Mouse (Mus musculus) kidney, embryonic 14.5 days (tissue): Measurements from ENCODE around the gene Gatd1. TPM values are rescaled to one million over a fixed set of nuclear protein-coding genes. Genes with fewer than 3 reads are reported as not detected.
A peak's percentile ranks its signal among the peaks of the same experiment; 100 is the strongest.

ENCODE experiments used
- ATAC-seq: fragments of 200-750 bp; cut with Nextera tagmentation; 2 replicates; pipeline ENCODE4 v1.8.0; 2017; ENCODE audit warnings: moderate number of reproducible peaks, mild to moderate bottlenecking, moderate TSS enrichment, moderate library complexity; ENCODE audit not compliant: low FRiP score, low TSS enrichment
- H3K27ac ChIP-seq: fragments of 300-500 bp; sonication (generic); 2 replicates; pipeline ENCODE4 v1.5.1; 2014; ENCODE audit warnings: low read depth, mild to moderate bottlenecking, low read length, moderate library complexity, mixed read lengths
- H3K27me3 ChIP-seq: fragments of 300-500 bp; sonication (generic); 2 replicates; pipeline ENCODE4 v1.6.1; 2014; ENCODE audit warnings: mild to moderate bottlenecking, low read length; ENCODE audit not compliant: control insufficient read depth, insufficient read depth
- H3K36me3 ChIP-seq: fragments of 300-500 bp; sonication (generic); 2 replicates; pipeline ENCODE4 v1.6.1; 2014; ENCODE audit warnings: low read length, mixed read lengths; ENCODE audit not compliant: control insufficient read depth, insufficient read depth
- H3K4me1 ChIP-seq: fragments of 300-500 bp; sonication (generic); 2 replicates; pipeline ENCODE4 v1.6.1; 2014; ENCODE audit warnings: low read length, mixed read lengths; ENCODE audit not compliant: control insufficient read depth, insufficient read depth
- H3K4me2 ChIP-seq: fragments of 300-500 bp; sonication (generic); replicated peaks from 2 replicates; pipeline ENCODE4 v1.6.1; 2014; ENCODE audit warnings: low read depth, mild to moderate bottlenecking, low read length
- H3K4me3 ChIP-seq: fragments of 300-500 bp; sonication (generic); 2 replicates; pipeline ENCODE4 v1.5.1; 2014; ENCODE audit warnings: mild to moderate bottlenecking, low read length
- H3K9ac ChIP-seq: fragments of 300-500 bp; sonication (generic); 2 replicates; pipeline ENCODE4 v1.6.1; 2014; ENCODE audit warnings: low read depth, mild to moderate bottlenecking, low read length, moderate library complexity
- H3K9me3 ChIP-seq: fragments of 300-500 bp; sonication (generic); 2 replicates; pipeline ENCODE4 v1.6.1; 2016; ENCODE audit warnings: low read length; ENCODE audit not compliant: control insufficient read depth
- WGBS: fragments of 180-500 bp; shearing (Covaris S2); extraction: QIAGEN DNeasy Blood & Tissue Kit; methylation state at CpG from one replicate; pipeline ENCODE4 v1.1.7; 2014; 5-methylcytosine and 5-hydroxymethylcytosine counted together
- polyA plus RNA-seq: library from polyadenylated mRNA; unstranded; fragments of >200 nt; fragmentation: Nextera tagmentation; extraction: Ambion mirVana; gene quantifications from 2 replicates; pipeline ENCODE4 v1.2.1, GENCODE M21; 2014

The Gatd1 gene
- polyA plus RNA-seq, 1 experiment from 2014 or later: 54.5 TPM

- Histone ChIP-seq H3K4me1 (no peaks in the 10 kb centered on the region), H3K4me3 (no peak overlapping the region), H3K9me3 (no peaks in the 10 kb centered on the region), H3K27me3 (no peaks in the 10 kb centered on the region), H3K9ac (no peak overlapping the region), H3K4me2 (no peak overlapping the region), H3K27ac (no peak overlapping the region), H3K36me3 (no peaks in the 10 kb centered on the region)
- no peak for ATAC-seq
- 82% methylated on average over 9 of the region's 9 CpGs for WGBS
These were observed 6.2 kb upstream of the Gatd1 start for GRCm38 (mm10) chr7:141420030-141420702.

- Histone ChIP-seq H3K36me3 (no peaks in the 10 kb centered on the region), H3K4me2 (no peak overlapping the region), H3K4me3 (no peak overlapping the region), H3K27ac (no peak overlapping the region), H3K4me1 (no peaks in the 10 kb centered on the region), H3K9ac (no peak overlapping the region), H3K9me3 (no peaks in the 10 kb centered on the region), H3K27me3 (no peaks in the 10 kb centered on the region)
- ATAC-seq: no peak
- WGBS: 45% methylated on average over 7 of the region's 7 CpGs
These were observed 5.0 kb upstream of the Gatd1 start for GRCm38 (mm10) chr7:141418970-141419369.

GRCm38 (mm10) chr7:141417731-141418681 lies 4.1 kb upstream of the Gatd1 start:
- Histone ChIP-seq H3K4me1 (peaks cover 4% of the 10 kb centered on the region; the same call in 1 of the 2 replicates), H3K36me3 (no peaks in the 10 kb centered on the region), H3K4me2 (no peak overlapping the region), H3K27ac (no peak overlapping the region), H3K9ac (no peak overlapping the region), H3K9me3 (no peaks in the 10 kb centered on the region), H3K4me3 (no peak overlapping the region), H3K27me3 (no peaks in the 10 kb centered on the region)
- ATAC-seq: no peak
- WGBS: 72% methylated on average over 8 of the region's 8 CpGs

DNA sequence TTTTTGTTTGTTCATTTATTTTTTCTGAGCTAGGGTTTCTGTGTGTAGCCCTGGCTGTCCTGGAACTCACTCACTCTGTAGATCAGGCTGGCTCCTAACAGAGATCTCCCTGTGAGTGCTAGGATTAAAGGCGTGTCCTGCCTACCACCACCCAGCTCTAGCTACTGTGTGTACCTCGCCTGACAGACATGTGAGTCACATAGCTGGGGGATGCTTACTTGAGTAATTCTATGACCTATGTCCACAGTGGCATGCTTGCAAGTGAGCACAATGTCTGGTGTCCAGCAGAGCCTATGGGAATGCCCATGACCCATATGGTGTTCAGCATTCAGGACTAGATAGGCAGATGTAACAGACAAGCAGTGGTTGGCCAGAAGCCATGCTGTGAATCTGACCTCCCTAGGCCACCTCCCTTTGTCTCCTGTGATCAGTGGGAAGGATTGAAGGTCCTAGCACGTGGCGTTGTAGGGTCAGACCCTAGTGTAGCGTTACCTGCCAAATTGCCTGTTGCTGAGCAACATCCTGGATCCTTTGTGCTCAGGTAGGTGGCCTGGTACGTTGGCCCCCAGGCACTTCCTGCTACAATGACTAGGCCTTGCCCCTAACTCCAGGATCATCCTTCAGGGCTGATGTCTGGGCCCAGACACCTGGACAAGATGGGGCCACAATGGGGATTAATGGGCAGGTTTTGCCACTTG lies 2.4 kb upstream of the Gatd1 start:
- Histone ChIP-seq H3K36me3 (peaks cover 3% of the 10 kb centered on the region; the same call in 1 of the 2 replicates), H3K27ac (no peak overlapping the region), H3K4me1 (peaks cover 7% of the 10 kb centered on the region; the same call in 1 of the 2 replicates), H3K27me3 (no peaks in the 10 kb centered on the region), H3K9ac (no peak overlapping the region), H3K9me3 (no peaks in the 10 kb centered on the region), H3K4me2 (no peak overlapping the region), H3K4me3 (no peak overlapping the region)
- no peak for ATAC-seq
- WGBS: 79% methylated on average over 6 of the region's 6 CpGs

- peak overlapping the region; percentile 85 for H3K27ac ChIP-seq
- WGBS: 2% methylated on average over 16 of the region's 16 CpGs
- H3K9ac ChIP-seq: peak overlapping the region; percentile 89
- H3K27me3 ChIP-seq: no peaks in the 10 kb centered on the region
- H3K4me2 ChIP-seq: peak overlapping the region; percentile 88
- peaks cover 19% of the 10 kb centered on the region for H3K36me3 ChIP-seq
- H3K4me1 ChIP-seq: peaks cover 7% of the 10 kb centered on the region; the same call in 1 of the 2 replicates
- H3K9me3 ChIP-seq: no peaks in the 10 kb centered on the region
- peak; percentile 9; the same call in 1 of the 2 replicates for ATAC-seq
- peak overlapping the region; percentile 71 for H3K4me3 ChIP-seq
These were observed 605 bp downstream of the Gatd1 start for GRCm38 (mm10) chr7:141413331-141413730.

DNA sequence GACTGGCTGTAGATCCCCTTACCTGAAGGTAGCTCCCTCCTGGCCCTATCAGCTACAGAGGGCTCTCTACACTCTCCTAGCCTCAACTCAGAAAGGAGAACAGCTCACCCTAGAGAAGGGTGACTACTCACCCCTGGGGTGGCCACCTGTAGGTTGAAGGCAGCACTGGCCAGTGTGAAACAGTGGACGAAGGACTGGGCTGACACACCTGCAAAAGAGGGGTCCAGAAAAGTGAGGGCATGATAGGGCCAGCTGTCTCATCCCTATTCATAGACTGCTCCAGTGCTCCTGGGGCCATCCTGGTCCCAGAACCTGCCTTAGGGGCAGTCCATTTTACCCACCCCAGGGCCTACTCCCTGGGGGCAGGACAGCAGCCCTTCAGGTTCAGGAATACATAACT lies 2.3 kb downstream of the Gatd1 start:
- no peak for ATAC-seq
- H3K4me2 ChIP-seq: no peak overlapping the region
- no peak overlapping the region for H3K27ac ChIP-seq
- no peak overlapping the region for H3K4me3 ChIP-seq
- no peaks in the 10 kb centered on the region for H3K9me3 ChIP-seq
- H3K36me3 ChIP-seq: peaks cover 24% of the 10 kb centered on the region
- no peaks in the 10 kb centered on the region for H3K27me3 ChIP-seq
- 100% methylated on average over 1 of the region's 1 CpGs for whole genome bisulfite sequencing
- no peak overlapping the region for H3K9ac ChIP-seq
- H3K4me1 ChIP-seq: peaks cover 7% of the 10 kb centered on the region; the same call in 1 of the 2 replicates

- no peak overlapping the region for H3K4me3 ChIP-seq
- H3K36me3 ChIP-seq: peaks cover 24% of the 10 kb centered on the region
- H3K4me2 ChIP-seq: no peak overlapping the region
- H3K9me3 ChIP-seq: no peaks in the 10 kb centered on the region
- WGBS: 94% methylated on average over 8 of the region's 8 CpGs
- no peaks in the 10 kb centered on the region for H3K27me3 ChIP-seq
- no peak overlapping the region for H3K27ac ChIP-seq
- peaks cover 7% of the 10 kb centered on the region; the same call in 1 of the 2 replicates for H3K4me1 ChIP-seq
- H3K9ac ChIP-seq: no peak overlapping the region
- ATAC-seq: no peak
These were observed 3.3 kb downstream of the Gatd1 start for GRCm38 (mm10) chr7:141410631-141411030.

- H3K4me2 ChIP-seq: no peak overlapping the region
- no peaks in the 10 kb centered on the region for H3K27me3 ChIP-seq
- no peak overlapping the region for H3K9ac ChIP-seq
- peaks cover 7% of the 10 kb centered on the region; the same call in 1 of the 2 replicates for H3K4me1 ChIP-seq
- no peaks in the 10 kb centered on the region for H3K9me3 ChIP-seq
- H3K4me3 ChIP-seq: no peak overlapping the region
- 16% methylated on average over 11 of the region's 11 CpGs for WGBS
- ATAC-seq: peak; percentile 47
- peaks cover 24% of the 10 kb centered on the region for H3K36me3 ChIP-seq
- no peak overlapping the region for H3K27ac ChIP-seq
These were observed 5.1 kb downstream of the Gatd1 start for GRCm38 (mm10) chr7:141408833-141409232.
